Mouse (Mus musculus): ENCODE measurements at regions not wholly inside any gene's neighbourhood (a gene's known extent, or its start where the extent isn't known, plus 50 kb on each side); places are given as distances from the start of the nearest gene placed in this dataset.

DNA sequence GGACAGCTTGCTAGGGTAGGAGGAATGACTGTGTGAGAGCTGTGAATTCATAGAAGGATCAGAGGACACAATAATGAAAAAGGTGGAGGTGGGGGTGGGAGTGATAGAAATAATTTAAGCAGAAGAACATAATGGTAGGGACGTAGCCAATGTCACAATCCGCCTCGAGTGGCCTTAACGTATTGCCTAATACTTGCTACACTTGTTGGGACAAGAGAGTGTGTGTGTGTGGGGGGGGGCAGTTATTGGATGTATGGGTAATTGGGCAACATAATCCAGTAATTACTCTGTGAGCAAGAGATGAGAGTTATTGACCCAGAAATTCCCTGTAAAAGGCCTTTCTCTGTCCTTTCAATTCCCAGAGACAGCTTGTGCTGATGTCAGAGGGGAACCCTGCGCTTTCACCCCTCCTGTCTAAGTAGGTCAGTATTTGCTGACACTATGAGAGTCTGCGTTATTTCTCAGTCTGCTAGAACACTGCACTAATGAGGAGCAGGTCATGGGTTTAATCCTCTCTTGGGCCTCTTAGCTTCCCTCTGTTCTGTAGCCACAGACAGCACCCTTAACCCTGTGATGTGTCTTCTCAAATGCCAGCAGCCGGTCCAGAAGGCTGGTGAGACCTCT, 135.7 kb downstream of the Fam76b start:
- no peak for DNase-seq (ENCODE audit: low spot score)
- no peak for ATAC-seq (ENCODE audit: low FRiP score, low read depth)
- WGBS: 68% methylated on average over 7 of the region's 7 CpGs

DNA sequence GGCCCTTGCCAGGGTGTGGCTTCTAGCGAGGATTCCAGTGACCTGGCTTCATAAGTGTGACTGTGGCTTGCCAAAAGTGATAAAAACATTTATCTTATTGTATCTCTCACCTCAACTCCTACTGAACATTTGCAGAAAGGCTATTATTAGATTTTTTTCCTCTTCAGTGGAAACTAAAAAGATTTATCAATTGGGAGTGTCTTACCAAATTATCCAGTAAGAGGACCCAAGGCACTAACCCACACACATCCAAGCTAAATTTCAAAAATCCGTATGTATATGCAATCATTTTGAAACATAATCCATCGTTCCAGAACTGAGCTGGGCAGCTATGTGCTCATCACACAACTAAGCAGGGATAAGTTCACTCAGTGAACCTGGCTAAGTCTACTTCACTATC, 136.3 kb downstream of the Fam76b start:
- TF ChIP-seq POLR2A (IDR thresholded peaks at IDR 0.05; ENCODE audit: borderline replicate concordance, extremely low read depth, insufficient read depth, insufficient read length): no peak
- H3K9me3 ChIP-seq (ENCODE audit: control insufficient read depth, low read length): no peaks in the 10 kb centered on the region
- ATAC-seq (ENCODE audit: low FRiP score, low read depth) (no peak), DNase-seq (ENCODE audit: low spot score) (no peak)
- H3K9ac ChIP-seq (ENCODE audit: low read depth, low read length, severe bottlenecking): no peak overlapping the region
- 81% methylated on average over 3 of the region's 3 CpGs for WGBS
- H3K36me3 ChIP-seq (ENCODE audit: control insufficient read depth, insufficient read depth, low read length): no peaks in the 10 kb centered on the region
- no peaks in the 10 kb centered on the region for H3K27me3 ChIP-seq (ENCODE audit: control insufficient read depth, insufficient read depth, low read length)
- H3K4me1 ChIP-seq (ENCODE audit: control insufficient read depth, insufficient read depth, low read length): peaks cover 5% of the 10 kb centered on the region; the same call in 1 of the 2 replicates
- H3K4me3 ChIP-seq (replicated peaks; ENCODE audit: low read length): no peak overlapping the region
- no peak overlapping the region for H3K4me2 ChIP-seq (replicated peaks; ENCODE audit: low read depth, low read length, severe bottlenecking)
- H3K27ac ChIP-seq (replicated peaks; ENCODE audit: low read depth, low read length): no peak overlapping the region

More for the DNA sequence above, 135.7 kb downstream of the Fam76b start:
- Histone ChIP-seq H3K4me2 (replicated peaks; ENCODE audit: low read depth, low read length, severe bottlenecking) (no peak overlapping the region), H3K27ac (replicated peaks; ENCODE audit: low read depth, low read length) (no peak overlapping the region), H3K36me3 (ENCODE audit: control insufficient read depth, insufficient read depth, low read length) (no peaks in the 10 kb centered on the region), H3K9me3 (ENCODE audit: control insufficient read depth, low read length) (no peaks in the 10 kb centered on the region), H3K4me3 (replicated peaks; ENCODE audit: low read length) (no peak overlapping the region), H3K27me3 (ENCODE audit: control insufficient read depth, insufficient read depth, low read length) (no peaks in the 10 kb centered on the region), H3K9ac (ENCODE audit: low read depth, low read length, severe bottlenecking) (no peak overlapping the region), H3K4me1 (ENCODE audit: control insufficient read depth, insufficient read depth, low read length) (0 out of 2 replicates have a peak, but pooled peaks cover 2% of the 10 kb centered on the region)
- TF ChIP-seq POLR2A (IDR thresholded peaks at IDR 0.05; ENCODE audit: borderline replicate concordance, extremely low read depth, insufficient read depth, insufficient read length): no peak

DNA sequence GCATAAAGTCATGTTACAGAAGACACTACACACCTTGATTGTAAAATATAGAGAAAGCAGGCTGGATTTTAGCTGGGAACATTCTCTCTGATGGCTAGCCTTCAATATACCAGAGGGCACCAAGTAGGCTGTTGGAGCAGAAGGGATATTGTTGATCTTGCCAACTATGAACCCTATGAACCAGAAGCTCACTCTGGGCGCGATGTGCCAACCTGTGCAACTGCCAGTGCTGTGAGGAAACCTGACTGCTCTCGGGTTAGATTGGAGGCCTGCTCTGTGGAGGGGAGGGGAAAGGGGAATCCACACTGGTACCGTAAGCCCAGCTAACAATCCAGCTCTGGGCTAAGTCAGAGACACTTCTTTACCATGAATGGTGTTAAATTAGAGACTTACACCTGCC, 136.7 kb downstream of the Fam76b start:
- ATAC-seq (ENCODE audit: low FRiP score, low read depth) (no peak), DNase-seq (ENCODE audit: low spot score) (no peak)
- H3K9ac ChIP-seq (ENCODE audit: low read depth, low read length, severe bottlenecking): no peak overlapping the region
- no peak overlapping the region for H3K4me2 ChIP-seq (replicated peaks; ENCODE audit: low read depth, low read length, severe bottlenecking)
- no peak overlapping the region for H3K27ac ChIP-seq (replicated peaks; ENCODE audit: low read depth, low read length)
- no peak overlapping the region for H3K4me3 ChIP-seq (replicated peaks; ENCODE audit: low read length)
- 84% methylated on average over 4 of the region's 4 CpGs for WGBS
- no peaks in the 10 kb centered on the region for H3K27me3 ChIP-seq (ENCODE audit: control insufficient read depth, insufficient read depth, low read length)
- H3K36me3 ChIP-seq (ENCODE audit: control insufficient read depth, insufficient read depth, low read length): no peaks in the 10 kb centered on the region
- TF ChIP-seq POLR2A (IDR thresholded peaks at IDR 0.05; ENCODE audit: borderline replicate concordance, extremely low read depth, insufficient read depth, insufficient read length): no peak
- H3K9me3 ChIP-seq (ENCODE audit: control insufficient read depth, low read length): no peaks in the 10 kb centered on the region
- peaks cover 9% of the 10 kb centered on the region for H3K4me1 ChIP-seq (ENCODE audit: control insufficient read depth, insufficient read depth, low read length)

DNA sequence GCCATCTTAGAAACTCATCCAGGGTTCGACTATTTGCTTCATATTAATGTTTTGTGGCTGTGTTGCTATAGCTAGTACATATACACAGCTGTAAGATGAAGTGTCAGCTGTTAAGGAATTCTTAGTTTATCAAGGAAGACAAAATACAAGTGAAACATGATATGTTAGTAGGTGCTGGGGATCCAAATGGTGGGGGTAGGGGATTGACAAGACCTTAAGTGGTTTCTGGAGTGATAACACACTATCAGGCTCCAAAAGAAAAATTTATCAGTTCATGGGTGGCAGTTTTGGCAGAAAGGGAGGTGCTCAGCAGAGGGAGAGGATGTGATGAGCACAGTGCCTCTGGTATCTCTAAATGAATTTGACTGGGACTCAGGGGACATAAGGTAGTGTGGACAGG, 138.7 kb downstream of the Fam76b start:
- Histone ChIP-seq H3K4me2 (replicated peaks; ENCODE audit: low read depth, low read length, severe bottlenecking) (no peak overlapping the region), H3K27ac (replicated peaks; ENCODE audit: low read depth, low read length) (no peak overlapping the region), H3K4me1 (ENCODE audit: control insufficient read depth, insufficient read depth, low read length) (peaks cover 14% of the 10 kb centered on the region), H3K36me3 (ENCODE audit: control insufficient read depth, insufficient read depth, low read length) (no peaks in the 10 kb centered on the region), H3K27me3 (ENCODE audit: control insufficient read depth, insufficient read depth, low read length) (no peaks in the 10 kb centered on the region), H3K9me3 (ENCODE audit: control insufficient read depth, low read length) (no peaks in the 10 kb centered on the region), H3K4me3 (replicated peaks; ENCODE audit: low read length) (no peak overlapping the region), H3K9ac (ENCODE audit: low read depth, low read length, severe bottlenecking) (no peak overlapping the region)
- DNase-seq (ENCODE audit: low spot score) (no peak), ATAC-seq (ENCODE audit: low FRiP score, low read depth) (no peak)
- no peak for TF ChIP-seq POLR2A (IDR thresholded peaks at IDR 0.05; ENCODE audit: borderline replicate concordance, extremely low read depth, insufficient read depth, insufficient read length)
- 81% methylated on average over 1 of the region's 1 CpGs for WGBS

DNA sequence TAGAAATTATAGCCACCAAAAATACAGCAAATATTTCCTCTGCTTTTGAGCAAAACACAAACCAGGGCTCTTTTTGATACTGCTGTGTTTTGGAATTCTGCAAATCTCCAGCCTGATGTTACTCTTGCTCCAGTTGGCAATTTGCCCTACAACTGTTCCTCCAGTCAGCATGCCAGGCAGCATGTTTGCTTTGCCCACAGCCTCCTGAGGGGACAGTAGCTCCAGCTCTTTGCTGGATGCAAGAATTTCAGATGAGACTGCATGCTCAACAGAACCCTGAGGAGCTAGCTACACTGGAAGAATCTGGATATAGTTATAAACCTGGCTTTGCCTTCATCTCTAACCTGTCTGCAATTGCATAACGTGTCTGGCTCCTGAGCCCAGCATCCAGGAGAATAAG, 141.7 kb downstream of the Fam76b start:
- ATAC-seq (ENCODE audit: low FRiP score, low read depth): peak; percentile 53
- WGBS: 32% methylated on average over 1 of the region's 1 CpGs

More for the DNA sequence above, 141.7 kb downstream of the Fam76b start:
- peak overlapping the region; percentile 52; the same call in 1 of the 2 replicates for H3K27ac ChIP-seq (replicated peaks; ENCODE audit: low read depth, low read length)
- TF ChIP-seq POLR2A (IDR thresholded peaks at IDR 0.05; ENCODE audit: borderline replicate concordance, extremely low read depth, insufficient read depth, insufficient read length): no peak
- peak; percentile 45 for DNase-seq (ENCODE audit: low spot score)
- peak overlapping the region; percentile 23; the same call in 1 of the 2 replicates for H3K4me2 ChIP-seq (replicated peaks; ENCODE audit: low read depth, low read length, severe bottlenecking)
- H3K27me3 ChIP-seq (ENCODE audit: control insufficient read depth, insufficient read depth, low read length): no peaks in the 10 kb centered on the region
- peaks cover 14% of the 10 kb centered on the region for H3K4me1 ChIP-seq (ENCODE audit: control insufficient read depth, insufficient read depth, low read length)
- H3K9ac ChIP-seq (ENCODE audit: low read depth, low read length, severe bottlenecking): no peak overlapping the region
- H3K4me3 ChIP-seq (replicated peaks; ENCODE audit: low read length): no peak overlapping the region
- no peaks in the 10 kb centered on the region for H3K9me3 ChIP-seq (ENCODE audit: control insufficient read depth, low read length)
- no peaks in the 10 kb centered on the region for H3K36me3 ChIP-seq (ENCODE audit: control insufficient read depth, insufficient read depth, low read length)

Measured in limb, embryonic 14.5 days (tissue).